39 mouse cellular contexts compared by ENCODE assay signal in the genomic region with DNA sequence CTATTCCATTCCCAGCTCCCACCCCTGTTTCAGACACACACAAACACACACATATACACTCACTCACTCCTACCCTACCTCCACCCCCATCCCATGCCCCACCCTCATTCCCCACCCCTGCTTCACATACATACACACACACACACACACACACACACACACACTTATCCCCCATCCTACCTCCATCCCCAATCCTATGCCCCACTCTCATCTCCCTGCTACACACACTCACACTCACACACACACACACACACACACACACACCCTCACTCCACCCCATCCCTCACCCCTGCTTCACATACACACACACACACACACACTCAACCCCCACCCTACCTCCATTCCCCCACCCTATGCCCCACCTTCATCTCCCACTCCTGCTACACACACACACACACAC. TPM values are rescaled to one million over a fixed set of nuclear protein-coding genes. Genes with fewer than 3 reads are reported as not detected.
DNase-seq lines count a peak whose midpoint lies in the region; ATAC-seq and TF ChIP-seq lines count a peak whose summit lies in the region.
"Had no signal": no experiment of that assay in that cellular context is flagged by ENCODE, and none has a peak within 500 bp of the region (broad histone marks: within the 10 kb centered on the region; RNA-seq: fewer than 3 reads in every experiment).

No protein-coding gene starts in this region.

- H3K27ac ChIP-seq in forebrain, embryonic 13.5 days: no peak overlapping the region
- H3K27ac ChIP-seq in forebrain, embryonic 10.5 days: no peak overlapping the region
- no peak overlapping the region for H3K27ac ChIP-seq in hindbrain, embryonic 15.5 days (replicated peaks)
- no peak overlapping the region for H3K27ac ChIP-seq in hindbrain, postnatal 0 days
- H3K27ac ChIP-seq in midbrain, embryonic 12.5 days (replicated peaks): no peak overlapping the region
- no peak overlapping the region for H3K27ac ChIP-seq in midbrain, embryonic 15.5 days
- H3K27ac ChIP-seq in embryonic facial prominence, embryonic 13.5 days: no peak overlapping the region
- H3K27ac ChIP-seq in liver, embryonic 12.5 days: no peak overlapping the region
- H3K27ac ChIP-seq: forebrain, embryonic 12.5 days; heart, embryonic 10.5 days; heart, embryonic 15.5 days; liver, embryonic 15.5 days; lung, embryonic 15.5 days had no signal

- H3K9ac ChIP-seq in forebrain, embryonic 13.5 days: no peak overlapping the region
- no peak overlapping the region for H3K9ac ChIP-seq in hindbrain, embryonic 15.5 days
- H3K9ac ChIP-seq in hindbrain, postnatal 0 days (replicated peaks; ENCODE audit: low read length): no peak overlapping the region
- H3K9ac ChIP-seq in midbrain, embryonic 12.5 days (replicated peaks): no peak overlapping the region
- no peak overlapping the region for H3K9ac ChIP-seq in midbrain, embryonic 15.5 days
- H3K9ac ChIP-seq in embryonic facial prominence, embryonic 13.5 days: no peak overlapping the region
- H3K9ac ChIP-seq in liver, embryonic 12.5 days: no peak overlapping the region
- H3K9ac ChIP-seq: forebrain, embryonic 12.5 days; heart, embryonic 15.5 days; liver, embryonic 15.5 days; lung, embryonic 15.5 days had no signal

- DNase-seq in forebrain, embryonic 10.5 days (ENCODE audit: extremely low spot score, low spot score): no peak
- DNase-seq in hindbrain, postnatal 0 days (ENCODE audit: low spot score): no peak
- DNase-seq: adrenal gland, postnatal 14 days; cerebellum, adult 11-12 months; gastrocnemius, postnatal 14 days; heart, postnatal 36 days; kidney, adult 18-20 months; kidney, postnatal 10 days; layer of hippocampus, postnatal 36 days; left cerebral cortex, postnatal 4 days; liver; lung, postnatal 36 days; retina, postnatal 1 day; right cerebral cortex, postnatal 14 days; thymus, postnatal 4 days had no signal

- no peak overlapping the region for H3K4me2 ChIP-seq in forebrain, embryonic 13.5 days
- no peak overlapping the region for H3K4me2 ChIP-seq in hindbrain, embryonic 15.5 days
- H3K4me2 ChIP-seq in hindbrain, postnatal 0 days (ENCODE audit: low read depth, low read length): no peak overlapping the region
- no peak overlapping the region for H3K4me2 ChIP-seq in midbrain, embryonic 12.5 days (replicated peaks)
- no peak overlapping the region for H3K4me2 ChIP-seq in midbrain, embryonic 15.5 days
- no peak overlapping the region for H3K4me2 ChIP-seq in embryonic facial prominence, embryonic 13.5 days
- H3K4me2 ChIP-seq in liver, embryonic 12.5 days: no peak overlapping the region
- H3K4me2 ChIP-seq: forebrain, embryonic 12.5 days; heart, embryonic 15.5 days; liver, embryonic 15.5 days; lung, embryonic 15.5 days had no signal

- TF ChIP-seq CTCF in hindbrain, postnatal 0 days (IDR thresholded peaks at IDR 0.05; ENCODE audit: low read depth): no peak

- no peaks in the 10 kb centered on the region for H3K9me3 ChIP-seq in forebrain, embryonic 13.5 days (replicated peaks)
- H3K9me3 ChIP-seq in forebrain, embryonic 10.5 days: no peaks in the 10 kb centered on the region
- no peaks in the 10 kb centered on the region for H3K9me3 ChIP-seq in hindbrain, embryonic 15.5 days
- no peaks in the 10 kb centered on the region for H3K9me3 ChIP-seq in hindbrain, postnatal 0 days (ENCODE audit: low read length)
- no peaks in the 10 kb centered on the region for H3K9me3 ChIP-seq in midbrain, embryonic 12.5 days
- no peaks in the 10 kb centered on the region for H3K9me3 ChIP-seq in midbrain, embryonic 15.5 days
- no peaks in the 10 kb centered on the region for H3K9me3 ChIP-seq in embryonic facial prominence, embryonic 13.5 days
- H3K9me3 ChIP-seq in liver, embryonic 12.5 days (replicated peaks): no peaks in the 10 kb centered on the region
- H3K9me3 ChIP-seq: forebrain, embryonic 12.5 days; heart, embryonic 10.5 days; heart, embryonic 15.5 days; liver, embryonic 15.5 days; lung, embryonic 15.5 days had no signal

- no peak overlapping the region for H3K4me3 ChIP-seq in forebrain, embryonic 13.5 days
- no peak overlapping the region for H3K4me3 ChIP-seq in forebrain, embryonic 10.5 days
- H3K4me3 ChIP-seq in hindbrain, embryonic 15.5 days: no peak overlapping the region
- no peak overlapping the region for H3K4me3 ChIP-seq in hindbrain, postnatal 0 days (ENCODE audit: low read length)
- H3K4me3 ChIP-seq in midbrain, embryonic 12.5 days: no peak overlapping the region
- no peak overlapping the region for H3K4me3 ChIP-seq in midbrain, embryonic 15.5 days
- no peak overlapping the region for H3K4me3 ChIP-seq in embryonic facial prominence, embryonic 13.5 days
- H3K4me3 ChIP-seq in liver, embryonic 12.5 days: no peak overlapping the region
- H3K4me3 ChIP-seq: forebrain, embryonic 12.5 days; heart, embryonic 10.5 days; heart, embryonic 15.5 days; liver, embryonic 15.5 days; lung, embryonic 15.5 days had no signal

- no peaks in the 10 kb centered on the region for H3K4me1 ChIP-seq in forebrain, embryonic 13.5 days
- H3K4me1 ChIP-seq in forebrain, embryonic 10.5 days: no peaks in the 10 kb centered on the region
- no peaks in the 10 kb centered on the region for H3K4me1 ChIP-seq in hindbrain, embryonic 15.5 days (replicated peaks)
- H3K4me1 ChIP-seq in hindbrain, postnatal 0 days (ENCODE audit: insufficient read depth, low read length): no peaks in the 10 kb centered on the region
- no peaks in the 10 kb centered on the region for H3K4me1 ChIP-seq in midbrain, embryonic 12.5 days
- H3K4me1 ChIP-seq in midbrain, embryonic 15.5 days: no peaks in the 10 kb centered on the region
- H3K4me1 ChIP-seq in embryonic facial prominence, embryonic 13.5 days: peaks cover under 1% of the 10 kb centered on the region; the same call in 1 of the 2 replicates
- no peaks in the 10 kb centered on the region for H3K4me1 ChIP-seq in liver, embryonic 12.5 days
- H3K4me1 ChIP-seq: forebrain, embryonic 12.5 days; heart, embryonic 10.5 days; heart, embryonic 15.5 days; liver, embryonic 15.5 days had no signal

- H3K27me3 ChIP-seq in forebrain, embryonic 13.5 days: no peaks in the 10 kb centered on the region
- no peaks in the 10 kb centered on the region for H3K27me3 ChIP-seq in forebrain, embryonic 10.5 days (ENCODE audit: poor library complexity, severe bottlenecking)
- H3K27me3 ChIP-seq in hindbrain, embryonic 15.5 days: no peaks in the 10 kb centered on the region
- no peaks in the 10 kb centered on the region for H3K27me3 ChIP-seq in hindbrain, postnatal 0 days (ENCODE audit: insufficient read depth, low read length)
- H3K27me3 ChIP-seq in midbrain, embryonic 12.5 days: peaks cover 4% of the 10 kb centered on the region; the same call in 1 of the 2 replicates
- H3K27me3 ChIP-seq in midbrain, embryonic 15.5 days (replicated peaks): no peaks in the 10 kb centered on the region
- H3K27me3 ChIP-seq in embryonic facial prominence, embryonic 13.5 days: no peaks in the 10 kb centered on the region
- H3K27me3 ChIP-seq in liver, embryonic 12.5 days (replicated peaks): no peaks in the 10 kb centered on the region
- H3K27me3 ChIP-seq: heart, embryonic 15.5 days; liver, embryonic 15.5 days; lung, embryonic 15.5 days had no signal

- no peaks in the 10 kb centered on the region for H3K36me3 ChIP-seq in forebrain, embryonic 13.5 days (ENCODE audit: poor library complexity, severe bottlenecking)
- no peaks in the 10 kb centered on the region for H3K36me3 ChIP-seq in forebrain, embryonic 10.5 days (replicated peaks)
- no peaks in the 10 kb centered on the region for H3K36me3 ChIP-seq in hindbrain, embryonic 15.5 days
- H3K36me3 ChIP-seq in hindbrain, postnatal 0 days (ENCODE audit: insufficient read depth, low read length): no peaks in the 10 kb centered on the region
- no peaks in the 10 kb centered on the region for H3K36me3 ChIP-seq in midbrain, embryonic 12.5 days
- no peaks in the 10 kb centered on the region for H3K36me3 ChIP-seq in midbrain, embryonic 15.5 days (replicated peaks)
- no peaks in the 10 kb centered on the region for H3K36me3 ChIP-seq in embryonic facial prominence, embryonic 13.5 days
- no peaks in the 10 kb centered on the region for H3K36me3 ChIP-seq in liver, embryonic 12.5 days
- H3K36me3 ChIP-seq: forebrain, embryonic 12.5 days; heart, embryonic 10.5 days; heart, embryonic 15.5 days; liver, embryonic 15.5 days; lung, embryonic 15.5 days had no signal

- ATAC-seq in forebrain, embryonic 13.5 days: 0 out of 2 replicates have a peak, but pooled peaks have one; percentile 13
- peak; percentile 51; the same call in 1 of the 2 replicates for ATAC-seq in hindbrain, embryonic 15.5 days (ENCODE audit: low FRiP score, low read depth)
- no peak; the same call in 1 of the 2 replicates for ATAC-seq in hindbrain, postnatal 0 days
- peak; percentile 12; the same call in 1 of the 2 replicates for ATAC-seq in midbrain, embryonic 12.5 days (ENCODE audit: low FRiP score, low read depth)
- ATAC-seq in midbrain, embryonic 15.5 days (replicated peaks): no peak
- ATAC-seq in embryonic facial prominence, embryonic 13.5 days (ENCODE audit: insufficient number of reproducible peaks, insufficient read depth, low FRiP score, low TSS enrichment, low read depth): 0 out of 2 replicates have a peak, but pooled peaks have one; percentile 20
- no peak for ATAC-seq in liver, embryonic 12.5 days
- ATAC-seq: inflammation-experienced regulatory T-cells, adult 6 months; Patski had no signal

RNA-seq across cellular contexts. Expression of a gene that starts 2.7 kb away (rescaled TPM):
- polyA plus RNA-seq in forebrain, embryonic 13.5 days (2015; fragmentation: Nextera tagmentation; extraction: Ambion mirVana): not detected in 2 replicates
- not detected in 2 replicates for polyA plus RNA-seq in forebrain, embryonic 10.5 days (2016; fragmentation: Nextera tagmentation; extraction: Ambion mirVana)
- polyA plus RNA-seq in hindbrain, embryonic 15.5 days (2015; fragmentation: Nextera tagmentation; extraction: Ambion mirVana): not detected in 2 replicates
- total RNA-seq in hindbrain, postnatal 0 days (2014; rRNA removed): not detected in 2 replicates
- not detected in 2 replicates for polyA plus RNA-seq in hindbrain, postnatal 0 days (2015; fragmentation: Nextera tagmentation; extraction: Ambion mirVana)
- polyA plus RNA-seq in midbrain, embryonic 12.5 days (2016; fragmentation: Nextera tagmentation; extraction: Ambion mirVana): not detected in 2 replicates
- polyA plus RNA-seq in midbrain, embryonic 15.5 days (2015; fragmentation: Nextera tagmentation; extraction: Ambion mirVana): not detected in 2 replicates
- not detected in 2 replicates for polyA plus RNA-seq in embryonic facial prominence, embryonic 13.5 days (2015; fragmentation: Nextera tagmentation; extraction: Ambion mirVana)
- not detected in 2 replicates for polyA plus RNA-seq in liver, embryonic 12.5 days (2016; fragmentation: Nextera tagmentation; extraction: Ambion mirVana)
- total RNA-seq: adrenal gland, postnatal 14 days; common myeloid progenitor, adult 5-6 weeks; gastrocnemius, postnatal 14 days; granulocyte monocyte progenitor cell, adult 5-6 weeks; heart, postnatal 36 days; layer of hippocampus, postnatal 36 days; left cerebral cortex, postnatal 4 days; megakaryocyte, adult 5-6 weeks; MEL; monocyte, adult 5-6 weeks had no signal
- polyA plus RNA-seq: forebrain, embryonic 12.5 days; heart, embryonic 10.5 days; heart, embryonic 15.5 days; inflammation-experienced regulatory T-cells, adult 6 months; large intestine, adult 2 months; liver, embryonic 15.5 days; lung, embryonic 15.5 days; neural tube, embryonic 14.5 days; Patski; small intestine, adult 2 months; stomach, embryonic 14.5 days; testis, adult 2 months; thymus, postnatal 0 days had no signal

RNA-seq across cellular contexts. Expression of a gene that starts 28.9 kb away (rescaled TPM):
- polyA plus RNA-seq in forebrain, embryonic 13.5 days (2015; fragmentation: Nextera tagmentation; extraction: Ambion mirVana): 0.28 TPM in 2 replicates
- polyA plus RNA-seq in forebrain, embryonic 10.5 days (2016; fragmentation: Nextera tagmentation; extraction: Ambion mirVana): not detected in 2 replicates
- polyA plus RNA-seq in hindbrain, embryonic 15.5 days (2015; fragmentation: Nextera tagmentation; extraction: Ambion mirVana): 0.26 and 0.73 TPM in 2 replicates
- 0.37 TPM in 1 of 2 replicates, not detected in the other for total RNA-seq in hindbrain, postnatal 0 days (2014; rRNA removed)
- 0.20 TPM in 1 of 2 replicates, not detected in the other for polyA plus RNA-seq in hindbrain, postnatal 0 days (2015; fragmentation: Nextera tagmentation; extraction: Ambion mirVana)
- polyA plus RNA-seq in midbrain, embryonic 12.5 days (2016; fragmentation: Nextera tagmentation; extraction: Ambion mirVana): not detected in 2 replicates
- 0.23 and 0.24 TPM in 2 replicates for polyA plus RNA-seq in midbrain, embryonic 15.5 days (2015; fragmentation: Nextera tagmentation; extraction: Ambion mirVana)
- 239 and 390 TPM in 2 replicates for polyA plus RNA-seq in embryonic facial prominence, embryonic 13.5 days (2015; fragmentation: Nextera tagmentation; extraction: Ambion mirVana)
- not detected in 2 replicates for polyA plus RNA-seq in liver, embryonic 12.5 days (2016; fragmentation: Nextera tagmentation; extraction: Ambion mirVana)
- total RNA-seq: adrenal gland, postnatal 14 days; common myeloid progenitor, adult 5-6 weeks; gastrocnemius, postnatal 14 days; heart, postnatal 36 days; MEL; monocyte, adult 5-6 weeks had no signal
- polyA plus RNA-seq: forebrain, embryonic 12.5 days; heart, embryonic 10.5 days; inflammation-experienced regulatory T-cells, adult 6 months; liver, embryonic 15.5 days; Patski; small intestine, adult 2 months had no signal

Comparison
In these comparisons a context has a peak if more than half of its experiments do, and no peak if none do; other contexts are left out.
1. ATAC-seq: peak in forebrain, embryonic 13.5 days (single experiment), hindbrain, embryonic 15.5 days (single experiment), midbrain, embryonic 12.5 days (single experiment) and embryonic facial prominence, embryonic 13.5 days (single experiment); none in hindbrain, postnatal 0 days (single experiment), midbrain, embryonic 15.5 days (single experiment) and liver, embryonic 12.5 days (single experiment).
2. RNA of a gene that starts 28.9 kb away (polyA plus RNA-seq): 239 to 390 TPM in embryonic facial prominence, embryonic 13.5 days; 0.28 TPM in forebrain, embryonic 13.5 days, 0.26 to 0.73 TPM in hindbrain, embryonic 15.5 days, 0.23 to 0.24 TPM in midbrain, embryonic 15.5 days, 0.20 TPM in hindbrain, postnatal 0 days, not detected in midbrain, embryonic 12.5 days, not detected in forebrain, embryonic 10.5 days and not detected in liver, embryonic 12.5 days; every median in the first group is over 100 times any median in the second.